Mouse (Mus musculus): Measurements from ENCODE around the gene Lenep. TPM values are rescaled to one million over a fixed set of nuclear protein-coding genes. Genes with fewer than 3 reads are reported as not detected.

The Lenep gene
- polyA plus RNA-seq, 1 experiment from 2014 or later: not detected

Other genes starting within 250 kb of the Lenep start
- 2.2 and 2.8 TPM in 2 replicates for gene Hcn3, start 242.6 kb downstream of the Lenep start, polyA plus RNA-seq (2016; fragmentation: Nextera tagmentation; extraction: Ambion mirVana)
- 50.3 and 54.7 TPM in 2 replicates for gene Clk2, start 238.0 kb downstream of the Lenep start, polyA plus RNA-seq (2016; fragmentation: Nextera tagmentation; extraction: Ambion mirVana)
- gene Scamp3, start 225.3 kb downstream of the Lenep start, polyA plus RNA-seq (2016; fragmentation: Nextera tagmentation; extraction: Ambion mirVana): 102 and 107 TPM in 2 replicates
- gene Fam189b, start 219.7 kb downstream of the Lenep start, polyA plus RNA-seq (2016; fragmentation: Nextera tagmentation; extraction: Ambion mirVana): 27.4 and 33.8 TPM in 2 replicates
- 26.3 and 28.8 TPM in 2 replicates for gene Gba, start 199.9 kb downstream of the Lenep start, polyA plus RNA-seq (2016; fragmentation: Nextera tagmentation; extraction: Ambion mirVana)
- 44.2 and 52.7 TPM in 2 replicates for gene Thbs3, start 187.6 kb downstream of the Lenep start, polyA plus RNA-seq (2016; fragmentation: Nextera tagmentation; extraction: Ambion mirVana)
- 212 and 217 TPM in 2 replicates for gene Mtx1, start 175.7 kb downstream of the Lenep start, polyA plus RNA-seq (2016; fragmentation: Nextera tagmentation; extraction: Ambion mirVana)
- 0.53 and 1.0 TPM in 2 replicates for gene Muc1, start 173.7 kb downstream of the Lenep start, polyA plus RNA-seq (2016; fragmentation: Nextera tagmentation; extraction: Ambion mirVana)
- gene Krtcap2, start 156.8 kb downstream of the Lenep start, polyA plus RNA-seq (2016; fragmentation: Nextera tagmentation; extraction: Ambion mirVana): 316 and 333 TPM in 2 replicates
- gene Trim46, start 156.5 kb downstream of the Lenep start, polyA plus RNA-seq (2016; fragmentation: Nextera tagmentation; extraction: Ambion mirVana): 6.1 and 6.3 TPM in 2 replicates
- gene Dpm3, start 143.4 kb downstream of the Lenep start, polyA plus RNA-seq (2016; fragmentation: Nextera tagmentation; extraction: Ambion mirVana): 93.9 and 102 TPM in 2 replicates
- gene Slc50a1, start 132.2 kb downstream of the Lenep start, polyA plus RNA-seq (2016; fragmentation: Nextera tagmentation; extraction: Ambion mirVana): 58.5 and 66.3 TPM in 2 replicates
- 36.9 and 40.4 TPM in 2 replicates for gene Efna1, start 121.7 kb downstream of the Lenep start, polyA plus RNA-seq (2016; fragmentation: Nextera tagmentation; extraction: Ambion mirVana)
- gene Efna3, start 79.8 kb downstream of the Lenep start, polyA plus RNA-seq (2016; fragmentation: Nextera tagmentation; extraction: Ambion mirVana): 17.6 and 21.3 TPM in 2 replicates
- gene Efna4, start 64.8 kb downstream of the Lenep start, polyA plus RNA-seq (2016; fragmentation: Nextera tagmentation; extraction: Ambion mirVana): 53.2 and 55.1 TPM in 2 replicates
- 27.0 and 32.1 TPM in 2 replicates for gene Adam15, start 52.8 kb downstream of the Lenep start, polyA plus RNA-seq (2016; fragmentation: Nextera tagmentation; extraction: Ambion mirVana)
- gene Dcst2, start 40.8 kb downstream of the Lenep start, polyA plus RNA-seq (2016; fragmentation: Nextera tagmentation; extraction: Ambion mirVana): 0.18 and 0.20 TPM in 2 replicates
- gene Dcst1, start 37.5 kb downstream of the Lenep start, polyA plus RNA-seq (2016; fragmentation: Nextera tagmentation; extraction: Ambion mirVana): 0.26 and 0.40 TPM in 2 replicates
- gene Zbtb7b, start 8.0 kb downstream of the Lenep start, polyA plus RNA-seq (2016; fragmentation: Nextera tagmentation; extraction: Ambion mirVana): 0.79 and 1.2 TPM in 2 replicates
- 25.0 and 26.4 TPM in 2 replicates for gene Flad1, start 9.1 kb upstream of the Lenep start, polyA plus RNA-seq (2016; fragmentation: Nextera tagmentation; extraction: Ambion mirVana)
- gene Cks1b, start 15.6 kb upstream of the Lenep start, polyA plus RNA-seq (2016; fragmentation: Nextera tagmentation; extraction: Ambion mirVana): 585 and 619 TPM in 2 replicates
- 84.4 and 90.9 TPM in 2 replicates for gene Shc1, start 15.7 kb upstream of the Lenep start, polyA plus RNA-seq (2016; fragmentation: Nextera tagmentation; extraction: Ambion mirVana)
- 62.4 and 64.0 TPM in 2 replicates for gene Pygo2, start 27.4 kb upstream of the Lenep start, polyA plus RNA-seq (2016; fragmentation: Nextera tagmentation; extraction: Ambion mirVana)
- gene Pbxip1, start 33.9 kb upstream of the Lenep start, polyA plus RNA-seq (2016; fragmentation: Nextera tagmentation; extraction: Ambion mirVana): 27.4 and 28.5 TPM in 2 replicates
- gene Pmvk, start 51.7 kb upstream of the Lenep start, polyA plus RNA-seq (2016; fragmentation: Nextera tagmentation; extraction: Ambion mirVana): 53.4 and 55.1 TPM in 2 replicates
- gene Kcnn3, start 117.4 kb upstream of the Lenep start, polyA plus RNA-seq (2016; fragmentation: Nextera tagmentation; extraction: Ambion mirVana): 1.6 and 1.9 TPM in 2 replicates

All from limb, embryonic 12.5 days (tissue).